Mouse (Mus musculus) heart, embryonic 13.5 days (tissue): ENCODE measurements around the gene Tspan5. TPM values are rescaled to one million over a fixed set of nuclear protein-coding genes. Genes with fewer than 3 reads are reported as not detected.

Experiments
- ATAC-seq: fragments of 200-750 bp; cut with Nextera tagmentation; 2 replicates; pipeline ENCODE4 v1.8.0; 2017; ENCODE audit warnings: moderate TSS enrichment; ENCODE audit not compliant: insufficient number of reproducible peaks, low FRiP score, low TSS enrichment; ENCODE audit errors: extremely low read depth
- H3K27ac ChIP-seq: fragments of 300-500 bp; sonication (generic); replicated peaks from 2 replicates; pipeline ENCODE4 v1.5.1; 2015; ENCODE audit warnings: moderate library complexity, mild to moderate bottlenecking, inconsistent platforms
- H3K27me3 ChIP-seq: fragments of 300-500 bp; sonication (generic); replicated peaks from 2 replicates; pipeline ENCODE4 v1.6.1; 2015; ENCODE audit warnings: mild to moderate bottlenecking, inconsistent platforms
- H3K36me3 ChIP-seq: fragments of 300-500 bp; sonication (generic); 2 replicates; pipeline ENCODE4 v1.6.1; 2015; ENCODE audit warnings: mild to moderate bottlenecking, inconsistent platforms
- H3K4me1 ChIP-seq: fragments of 300-500 bp; sonication (generic); 2 replicates; pipeline ENCODE4 v1.6.1; 2015; ENCODE audit warnings: inconsistent platforms
- H3K4me2 ChIP-seq: fragments of 300-500 bp; sonication (generic); 2 replicates; pipeline ENCODE4 v1.6.1; 2015; ENCODE audit warnings: inconsistent platforms, mild to moderate bottlenecking, moderate library complexity
- H3K4me3 ChIP-seq: fragments of 300-500 bp; sonication (generic); 2 replicates; pipeline ENCODE4 v1.5.1; 2015; ENCODE audit warnings: moderate library complexity, mild to moderate bottlenecking, inconsistent platforms
- H3K9ac ChIP-seq: fragments of 300-500 bp; sonication (generic); 2 replicates; pipeline ENCODE4 v1.6.1; 2015; ENCODE audit warnings: inconsistent platforms, mild to moderate bottlenecking, moderate library complexity
- H3K9me3 ChIP-seq: fragments of 300-500 bp; sonication (generic); 2 replicates; pipeline ENCODE4 v1.6.1; 2016; ENCODE audit warnings: inconsistent platforms
- WGBS: fragments of 180-500 bp; shearing (Covaris S2); methylation state at CpG from one replicate; pipeline ENCODE4 v1.1.7; 2015; ENCODE audit warnings: mixed read lengths; 5-methylcytosine and 5-hydroxymethylcytosine counted together
- polyA plus RNA-seq: library from polyadenylated mRNA; unstranded; fragments of >200 nt; fragmentation: Nextera tagmentation; extraction: Ambion mirVana; gene quantifications from 2 replicates; pipeline ENCODE4 v1.2.1, GENCODE M21; 2015

Tspan5 gene
- polyA plus RNA-seq, 1 experiment from 2014 or later = 16.2 TPM

- no peak for ATAC-seq
- 32% methylated on average over 4 of the region's 4 CpGs for WGBS
Measured at GRCm38 (mm10) chr3:138889214-138889613, 147.2 kb downstream of the Tspan5 start.

DNA sequence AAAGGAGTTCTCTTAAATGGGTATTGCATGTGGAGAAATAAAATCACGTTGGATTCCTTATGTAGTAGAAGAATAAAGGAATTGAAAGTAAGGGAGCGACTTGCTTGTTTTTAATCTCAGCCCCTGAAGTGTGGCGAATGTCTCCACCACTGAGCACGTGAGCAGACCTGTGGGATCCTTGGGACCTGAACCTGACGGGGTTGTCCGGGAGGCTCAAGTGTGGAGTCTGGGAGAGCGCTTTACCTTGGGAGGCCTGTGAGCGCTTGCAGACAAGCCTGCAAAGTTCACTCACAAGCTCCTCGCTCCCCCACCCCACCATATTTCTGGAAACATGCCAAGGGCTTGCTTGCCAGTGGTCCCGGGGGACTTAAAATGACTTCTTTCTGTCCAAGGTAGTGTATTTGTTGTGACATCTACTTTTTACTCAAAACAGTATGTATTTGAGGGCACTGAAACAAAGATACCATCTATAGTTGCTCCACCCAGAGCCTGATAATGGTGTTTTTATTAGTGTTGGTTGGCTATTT, 147.8 kb downstream of the Tspan5 start:
- Histone ChIP-seq H3K9me3 (no peaks in the 10 kb centered on the region), H3K27me3 (no peaks in the 10 kb centered on the region), H3K27ac (peak overlapping the region; percentile 34; the same call in 1 of the 2 replicates), H3K9ac (no peak overlapping the region), H3K4me1 (peaks cover 40% of the 10 kb centered on the region), H3K4me2 (peak overlapping the region; percentile 10; the same call in 1 of the 2 replicates), H3K36me3 (no peaks in the 10 kb centered on the region), H3K4me3 (no peak overlapping the region)
- ATAC-seq = no peak
- 49% methylated on average over 10 of the region's 10 CpGs for WGBS

More at GRCm38 (mm10) chr3:138889214-138889613, 147.2 kb downstream of the Tspan5 start:
- no peak overlapping the region for H3K9ac ChIP-seq
- no peak overlapping the region for H3K27ac ChIP-seq
- H3K9me3 ChIP-seq = no peaks in the 10 kb centered on the region
- H3K4me1 ChIP-seq = peaks cover 40% of the 10 kb centered on the region
- no peak overlapping the region for H3K4me3 ChIP-seq
- no peaks in the 10 kb centered on the region for H3K36me3 ChIP-seq
- H3K27me3 ChIP-seq = no peaks in the 10 kb centered on the region
- peak overlapping the region; percentile 18; the same call in 1 of the 2 replicates for H3K4me2 ChIP-seq

DNA sequence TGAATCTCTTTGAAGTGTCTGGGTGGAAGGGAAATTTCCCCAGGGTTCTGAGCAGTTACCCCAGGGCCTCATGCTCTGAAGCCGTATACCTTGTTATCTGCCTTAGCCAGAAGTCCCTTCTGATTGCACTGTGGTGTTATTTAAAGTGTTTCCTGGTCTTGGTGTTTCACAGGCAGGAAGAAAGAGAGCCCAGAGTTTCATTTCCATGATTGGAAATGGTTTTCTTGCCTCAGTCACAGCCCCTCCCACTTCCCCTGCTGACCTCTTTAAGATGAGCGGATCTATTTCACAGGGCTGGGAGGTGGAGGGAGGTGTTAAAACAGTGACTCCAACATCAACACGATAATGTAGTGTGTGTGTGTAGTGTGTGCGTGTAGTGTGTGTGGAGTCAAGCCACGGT, 151.5 kb downstream of the Tspan5 start:
- H3K9ac ChIP-seq = 0 out of 2 replicates have a peak overlapping the region, but pooled peaks have one; percentile 21
- peaks cover 33% of the 10 kb centered on the region for H3K4me1 ChIP-seq
- WGBS = 23% methylated on average over 5 of the region's 5 CpGs
- ATAC-seq = 0 out of 2 replicates have a peak, but pooled peaks have one; percentile 14
- no peaks in the 10 kb centered on the region for H3K27me3 ChIP-seq
- H3K36me3 ChIP-seq = peaks cover 5% of the 10 kb centered on the region; the same call in 1 of the 2 replicates
- no peak overlapping the region for H3K4me2 ChIP-seq
- H3K4me3 ChIP-seq = no peak overlapping the region
- no peaks in the 10 kb centered on the region for H3K9me3 ChIP-seq
- peak overlapping the region; percentile 71 for H3K27ac ChIP-seq

- H3K27ac ChIP-seq = no peak overlapping the region
- no peaks in the 10 kb centered on the region for H3K9me3 ChIP-seq
- no peak overlapping the region for H3K9ac ChIP-seq
- H3K4me1 ChIP-seq = peaks cover 25% of the 10 kb centered on the region
- 84% methylated on average over 11 of the region's 11 CpGs for WGBS
- H3K4me2 ChIP-seq = no peak overlapping the region
- no peak overlapping the region for H3K4me3 ChIP-seq
- no peaks in the 10 kb centered on the region for H3K27me3 ChIP-seq
- no peak for ATAC-seq
- peaks cover 16% of the 10 kb centered on the region for H3K36me3 ChIP-seq
Measured at GRCm38 (mm10) chr3:138897500-138897899, 155.5 kb downstream of the Tspan5 start.

DNA sequence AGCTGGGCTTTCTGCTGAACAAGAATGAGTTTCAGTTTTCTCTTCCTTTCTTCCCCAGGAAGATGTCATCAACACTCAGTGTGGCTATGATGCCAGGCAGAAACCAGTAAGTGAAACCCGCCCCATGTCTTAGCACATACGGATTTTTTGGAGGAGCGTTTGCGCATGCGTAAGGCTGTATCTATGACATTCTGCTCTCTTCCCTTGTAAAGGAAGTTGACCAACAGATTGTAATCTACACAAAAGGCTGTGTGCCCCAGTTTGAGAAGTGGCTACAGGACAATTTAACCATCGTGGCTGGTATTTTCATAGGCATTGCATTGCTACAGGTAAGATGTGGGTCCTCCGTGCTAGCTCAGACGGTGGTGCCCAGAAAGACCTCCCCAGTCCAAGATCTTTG, 156.1 kb downstream of the Tspan5 start:
- Histone ChIP-seq H3K27me3 (no peaks in the 10 kb centered on the region), H3K9me3 (no peaks in the 10 kb centered on the region), H3K9ac (no peak overlapping the region), H3K27ac (no peak overlapping the region), H3K4me1 (peaks cover 19% of the 10 kb centered on the region), H3K4me3 (no peak overlapping the region), H3K36me3 (peaks cover 18% of the 10 kb centered on the region), H3K4me2 (no peak overlapping the region)
- 88% methylated on average over 8 of the region's 8 CpGs for WGBS
- ATAC-seq = no peak

DNA sequence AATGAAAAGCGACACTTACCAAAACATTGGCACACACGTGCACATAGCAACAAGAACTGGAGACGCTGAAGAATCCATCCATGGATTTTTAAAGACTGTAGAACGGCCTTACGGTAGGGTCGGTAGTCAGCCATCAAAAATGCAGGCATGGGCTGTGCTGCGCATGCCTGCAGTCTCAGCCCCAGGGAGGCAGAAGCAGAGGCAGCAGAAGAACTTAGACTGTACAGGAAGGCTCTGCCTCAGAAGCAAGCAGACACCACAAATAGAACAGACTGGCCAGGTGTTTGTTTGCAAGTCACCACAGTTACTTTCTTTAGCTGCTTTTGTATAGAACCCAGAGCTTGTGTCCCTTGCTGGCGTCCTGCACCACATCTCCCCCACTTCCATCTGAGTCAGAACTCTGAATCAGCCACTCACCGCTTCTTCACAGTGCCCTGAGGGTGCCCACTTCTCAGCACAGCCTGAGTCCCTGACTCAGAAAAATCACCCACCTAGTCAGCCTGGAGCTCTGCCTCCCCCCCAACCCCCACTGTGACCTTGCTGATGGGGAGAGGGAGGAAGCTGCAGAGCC, 158.7 kb downstream of the Tspan5 start:
- Histone ChIP-seq H3K9ac (no peak overlapping the region), H3K4me3 (no peak overlapping the region), H3K27ac (no peak overlapping the region), H3K4me2 (no peak overlapping the region), H3K27me3 (no peaks in the 10 kb centered on the region), H3K36me3 (peaks cover 18% of the 10 kb centered on the region), H3K4me1 (peaks cover 11% of the 10 kb centered on the region), H3K9me3 (no peaks in the 10 kb centered on the region)
- 65% methylated on average over 9 of the region's 9 CpGs for WGBS
- no peak for ATAC-seq

DNA sequence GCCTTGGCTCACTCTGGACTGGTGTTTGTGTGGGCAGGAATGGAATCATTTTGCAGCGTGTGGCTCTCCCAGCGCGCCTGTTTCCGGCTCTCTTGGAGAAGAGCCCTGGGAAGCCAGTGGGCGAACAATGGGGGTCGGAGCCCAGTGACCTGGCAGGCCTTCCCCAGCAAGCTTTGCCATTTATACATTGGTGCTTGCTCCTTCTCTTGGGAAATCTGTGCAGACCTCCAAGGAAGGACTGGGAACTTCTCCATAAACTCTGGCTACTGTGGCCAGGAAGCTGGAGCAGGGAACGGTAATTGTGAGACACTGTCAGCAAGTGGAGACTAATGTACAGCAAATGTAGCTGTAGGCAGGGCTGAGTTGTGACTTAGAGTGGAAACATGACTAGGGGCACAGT, 163.7 kb downstream of the Tspan5 start:
- peak overlapping the region; percentile 69 for H3K27ac ChIP-seq
- no peak overlapping the region for H3K4me3 ChIP-seq
- H3K9ac ChIP-seq = no peak overlapping the region
- 0 out of 2 replicates have a peak, but pooled peaks have one; percentile 43 for ATAC-seq
- no peak overlapping the region for H3K4me2 ChIP-seq
- no peaks in the 10 kb centered on the region for H3K9me3 ChIP-seq
- H3K27me3 ChIP-seq = peaks cover 11% of the 10 kb centered on the region
- peaks cover 11% of the 10 kb centered on the region for H3K4me1 ChIP-seq
- WGBS = 58% methylated on average over 7 of the region's 7 CpGs
- 0 out of 2 replicates have a peak, but pooled peaks cover 5% of the 10 kb centered on the region for H3K36me3 ChIP-seq

GRCm38 (mm10) chr3:138906112-138906880, 164.3 kb downstream of the Tspan5 start:
- Histone ChIP-seq H3K36me3 (0 out of 2 replicates have a peak, but pooled peaks cover 5% of the 10 kb centered on the region), H3K4me3 (no peak overlapping the region), H3K9ac (no peak overlapping the region), H3K27me3 (peaks cover 11% of the 10 kb centered on the region), H3K4me1 (peaks cover 5% of the 10 kb centered on the region; the same call in 1 of the 2 replicates), H3K27ac (peak overlapping the region; percentile 69), H3K4me2 (no peak overlapping the region), H3K9me3 (no peaks in the 10 kb centered on the region)
- WGBS = 32% methylated on average over 17 of the region's 17 CpGs
- ATAC-seq = no peak

DNA sequence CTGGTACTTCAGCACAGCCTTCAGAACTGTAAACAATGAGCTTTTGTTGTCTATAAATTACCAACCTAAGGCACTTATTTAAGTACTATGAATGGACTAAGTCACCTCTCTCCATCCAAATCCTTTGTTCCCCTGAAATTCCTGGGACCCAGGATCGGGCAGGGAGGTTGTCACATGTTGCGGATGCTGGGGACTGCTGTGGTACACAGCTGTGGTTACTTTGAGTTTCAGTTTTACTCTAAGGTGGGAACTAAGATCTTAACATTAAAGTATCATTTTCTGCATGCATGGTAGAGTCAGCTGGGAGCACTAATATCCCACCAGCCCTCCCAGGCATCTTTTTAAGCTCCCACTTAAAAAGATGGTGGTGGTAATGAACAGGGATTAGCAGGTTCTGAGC, 167.3 kb downstream of the Tspan5 start:
- Histone ChIP-seq H3K4me2 (no peak overlapping the region), H3K4me1 (peaks cover 5% of the 10 kb centered on the region; the same call in 1 of the 2 replicates), H3K36me3 (no peaks in the 10 kb centered on the region), H3K9ac (no peak overlapping the region), H3K27me3 (peaks cover 23% of the 10 kb centered on the region), H3K4me3 (no peak overlapping the region), H3K9me3 (no peaks in the 10 kb centered on the region), H3K27ac (no peak overlapping the region)
- 83% methylated on average over 2 of the region's 2 CpGs for WGBS
- ATAC-seq = no peak

GRCm38 (mm10) chr3:138912504-138912903, 170.5 kb downstream of the Tspan5 start:
- H3K27me3 ChIP-seq = peaks cover 26% of the 10 kb centered on the region
- WGBS = 77% methylated on average over 8 of the region's 8 CpGs

GRCm38 (mm10) chr3:138914626-138915288, 172.8 kb downstream of the Tspan5 start:
- H3K4me1 ChIP-seq = peaks cover 25% of the 10 kb centered on the region
- WGBS = 56% methylated on average over 8 of the region's 8 CpGs
- no peak overlapping the region for H3K9ac ChIP-seq
- H3K36me3 ChIP-seq = 0 out of 2 replicates have a peak, but pooled peaks cover 3% of the 10 kb centered on the region
- no peak overlapping the region for H3K27ac ChIP-seq
- H3K4me2 ChIP-seq = no peak overlapping the region
- peaks cover 23% of the 10 kb centered on the region for H3K27me3 ChIP-seq
- no peak overlapping the region for H3K4me3 ChIP-seq
- H3K9me3 ChIP-seq = no peaks in the 10 kb centered on the region
- no peak for ATAC-seq

More at GRCm38 (mm10) chr3:138912504-138912903, 170.5 kb downstream of the Tspan5 start:
- H3K9ac ChIP-seq = no peak overlapping the region
- no peak for ATAC-seq
- H3K4me3 ChIP-seq = no peak overlapping the region
- H3K4me2 ChIP-seq = no peak overlapping the region
- no peaks in the 10 kb centered on the region for H3K36me3 ChIP-seq
- peaks cover 17% of the 10 kb centered on the region for H3K4me1 ChIP-seq
- no peak overlapping the region for H3K27ac ChIP-seq
- H3K9me3 ChIP-seq = no peaks in the 10 kb centered on the region
